Mouse (Mus musculus) stomach, embryonic 16.5 days (tissue): ENCODE measurements around the gene Pik3c2g. TPM values are rescaled to one million over a fixed set of nuclear protein-coding genes. Genes with fewer than 3 reads are reported as not detected.

Experiments used
- ATAC-seq: fragments of 200-750 bp; cut with Nextera tagmentation; 2 replicates; pipeline ENCODE4 v1.8.0; 2017; ENCODE audit warnings: moderate number of reproducible peaks, moderate TSS enrichment; ENCODE audit not compliant: insufficient read depth, low FRiP score
- H3K27ac ChIP-seq: fragments of 300-500 bp; sonication (generic); 2 replicates; pipeline ENCODE4 v1.5.1; 2014; ENCODE audit warnings: low read length
- H3K27me3 ChIP-seq: fragments of 300-500 bp; sonication (generic); 2 replicates; pipeline ENCODE4 v1.6.1; 2014; ENCODE audit warnings: low read length, control low read depth, mixed read lengths; ENCODE audit not compliant: control insufficient read depth, insufficient read depth
- H3K36me3 ChIP-seq: fragments of 300-500 bp; sonication (generic); 2 replicates; pipeline ENCODE4 v1.6.1; 2014; ENCODE audit warnings: low read length; ENCODE audit not compliant: control insufficient read depth, insufficient read depth
- H3K4me1 ChIP-seq: fragments of 300-500 bp; sonication (generic); 2 replicates; pipeline ENCODE4 v1.6.1; 2014; ENCODE audit warnings: low read length, control low read depth, mixed read lengths; ENCODE audit not compliant: control insufficient read depth, insufficient read depth
- H3K4me2 ChIP-seq: fragments of 300-500 bp; sonication (generic); 2 replicates; pipeline ENCODE4 v1.6.1; 2014; ENCODE audit warnings: low read depth, low read length, mixed read lengths
- H3K4me3 ChIP-seq: fragments of 300-500 bp; sonication (generic); replicated peaks from 2 replicates; pipeline ENCODE4 v1.5.1; 2014; ENCODE audit warnings: mild to moderate bottlenecking, low read length
- H3K9ac ChIP-seq: fragments of 300-500 bp; sonication (generic); 2 replicates; pipeline ENCODE4 v1.6.1; 2014; ENCODE audit warnings: low read length
- H3K9me3 ChIP-seq: fragments of 300-500 bp; sonication (generic); replicated peaks from 2 replicates; pipeline ENCODE4 v1.6.1; 2016; ENCODE audit warnings: low read length, control low read depth; ENCODE audit not compliant: control insufficient read depth
- WGBS: fragments of 180-500 bp; shearing (Covaris S2); extraction: QIAGEN DNeasy Blood & Tissue Kit; methylation state at CpG from one replicate; pipeline ENCODE4 v1.1.7; 2014; 5-methylcytosine and 5-hydroxymethylcytosine counted together
- polyA plus RNA-seq: library from polyadenylated mRNA; unstranded; fragments of >200 nt; fragmentation: Nextera tagmentation; extraction: Ambion mirVana; gene quantifications from 2 replicates; pipeline ENCODE4 v1.2.1, GENCODE M21; 2015

Gene Pik3c2g
- polyA plus RNA-seq, 1 experiment from 2014 or later, result 5.5 TPM

DNA sequence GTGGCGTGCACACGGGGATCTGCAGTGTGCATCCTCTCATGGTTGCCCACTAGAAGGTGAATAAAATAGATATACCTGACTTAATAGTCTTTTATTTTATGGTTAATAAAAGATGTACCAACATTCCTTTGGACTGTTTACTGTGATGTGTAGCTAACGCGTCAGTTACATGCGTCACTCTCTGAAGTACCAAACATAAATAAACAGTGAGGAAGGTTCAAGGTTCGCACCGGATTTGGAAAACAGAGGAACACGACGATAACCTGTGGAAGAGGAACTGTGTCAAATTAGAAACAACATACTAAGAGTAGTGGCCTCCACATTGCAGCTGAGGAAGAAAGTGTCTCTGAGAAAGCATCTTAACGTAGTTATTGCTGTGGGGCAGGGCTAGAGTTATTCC lies 402.6 kb downstream of the Pik3c2g start:
- ATAC-seq, result no peak
- Histone ChIP-seq H3K27ac (no peak overlapping the region), H3K4me3 (no peak overlapping the region), H3K9me3 (no peaks in the 10 kb centered on the region), H3K4me1 (no peaks in the 10 kb centered on the region), H3K4me2 (no peak overlapping the region), H3K27me3 (no peaks in the 10 kb centered on the region), H3K9ac (no peak overlapping the region), H3K36me3 (no peaks in the 10 kb centered on the region)
- WGBS, result 69% methylated on average over 10 of the region's 10 CpGs

DNA sequence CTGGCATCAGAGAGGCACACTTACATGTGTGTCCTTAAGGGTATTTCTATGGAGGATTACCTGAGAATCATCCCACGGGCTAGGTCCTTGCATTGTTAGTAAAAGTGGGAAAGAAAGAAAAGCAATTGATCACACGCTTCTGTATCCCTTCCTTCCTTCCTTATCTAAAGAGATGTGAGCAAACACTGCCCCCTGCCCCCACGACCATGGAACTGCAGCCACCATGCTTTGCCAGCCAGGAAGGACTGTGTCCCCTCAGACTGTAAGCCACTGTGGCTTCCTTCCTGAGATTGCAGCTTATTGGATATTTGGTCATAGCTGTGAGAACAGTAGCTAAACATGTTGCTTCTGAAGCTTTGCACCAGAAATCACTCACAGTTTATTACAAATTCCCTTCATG lies 418.2 kb downstream of the Pik3c2g start:
- ATAC-seq, result no peak
- no peaks in the 10 kb centered on the region for H3K9me3 ChIP-seq
- no peak overlapping the region for H3K27ac ChIP-seq
- no peak overlapping the region for H3K4me2 ChIP-seq
- H3K27me3 ChIP-seq, result no peaks in the 10 kb centered on the region
- no peak overlapping the region for H3K9ac ChIP-seq
- H3K36me3 ChIP-seq, result no peaks in the 10 kb centered on the region
- H3K4me1 ChIP-seq, result no peaks in the 10 kb centered on the region
- no peak overlapping the region for H3K4me3 ChIP-seq
- 80% methylated on average over 3 of the region's 3 CpGs for WGBS

Other genes starting within 250 kb of the Pik3c2g start
- 1.0 and 1.4 TPM in 2 replicates for gene Rergl, start 85.2 kb upstream of the Pik3c2g start, polyA plus RNA-seq